Mouse (Mus musculus): ENCODE results near the gene Ear6. TPM values are rescaled to one million over a fixed set of nuclear protein-coding genes. Genes with fewer than 3 reads are reported as not detected.
"Not testable (repeated sequence)": the region's sequence is repeated elsewhere in the genome, so short reads cannot be mapped to it uniquely, and the experiment has no call there.

The Ear6 gene
- polyA plus RNA-seq (2015; fragmentation: Nextera tagmentation; extraction: Ambion mirVana), result not detected in 2 replicates

GRCm38 (mm10) chr14:51853399-51853798 lies at the start of gene Ear6:
TSS of gene Ear6 (plus strand) at chr14:51853699.
- H3K4me2 ChIP-seq (replicated peaks), result no peak within 1 kb of the TSS
- no peaks in the 10 kb centered on the region for H3K27me3 ChIP-seq
- H3K27ac ChIP-seq, result no peak within 1 kb of the TSS
- no peaks in the 10 kb centered on the region for H3K9me3 ChIP-seq
- H3K9ac ChIP-seq (replicated peaks), result no peak within 1 kb of the TSS
- H3K4me1 ChIP-seq (replicated peaks), result no peaks in the 10 kb centered on the region
- H3K36me3 ChIP-seq, result no peaks in the 10 kb centered on the region
- ATAC-seq, result no peak
- H3K4me3 ChIP-seq (replicated peaks), result no peak within 1 kb of the TSS

GRCm38 (mm10) chr14:51826625-51827024 lies 26.9 kb upstream of the Ear6 start:
- no peak overlapping the region for H3K4me3 ChIP-seq (replicated peaks)
- no peaks in the 10 kb centered on the region for H3K9me3 ChIP-seq
- H3K4me2 ChIP-seq (replicated peaks), result no peak overlapping the region
- 79% methylated on average over 1 of the region's 1 CpGs for WGBS
- H3K36me3 ChIP-seq, result no peaks in the 10 kb centered on the region
- no peaks in the 10 kb centered on the region for H3K4me1 ChIP-seq (replicated peaks)
- H3K27ac ChIP-seq, result no peak overlapping the region
- no peak overlapping the region for H3K9ac ChIP-seq (replicated peaks)
- H3K27me3 ChIP-seq, result no peaks in the 10 kb centered on the region
- ATAC-seq, result no peak

GRCm38 (mm10) chr14:51827842-51828241 lies 25.7 kb upstream of the Ear6 start:
- H3K9me3 ChIP-seq; H3K4me1 ChIP-seq (replicated peaks); H3K9ac ChIP-seq (replicated peaks); H3K4me3 ChIP-seq (replicated peaks); H3K27ac ChIP-seq; H3K4me2 ChIP-seq (replicated peaks); H3K27me3 ChIP-seq; H3K36me3 ChIP-seq; ATAC-seq: not testable (repeated sequence)
- 36% methylated on average over 5 of the region's 5 CpGs for WGBS

GRCm38 (mm10) chr14:51829188-51829587 lies 24.3 kb upstream of the Ear6 start:
- ATAC-seq, result no peak

GRCm38 (mm10) chr14:51838480-51838879 lies 15.0 kb upstream of the Ear6 start:
- H3K9me3 ChIP-seq; H3K4me1 ChIP-seq (replicated peaks); H3K36me3 ChIP-seq; H3K27ac ChIP-seq; H3K4me3 ChIP-seq (replicated peaks); H3K9ac ChIP-seq (replicated peaks); H3K4me2 ChIP-seq (replicated peaks); ATAC-seq; H3K27me3 ChIP-seq: not testable (repeated sequence)
- WGBS, result 17% methylated on average over 2 of the region's 2 CpGs

More at GRCm38 (mm10) chr14:51829188-51829587, 24.3 kb upstream of the Ear6 start:
- Histone ChIP-seq H3K4me2 (replicated peaks) (no peak overlapping the region), H3K36me3 (no peaks in the 10 kb centered on the region), H3K4me1 (replicated peaks) (no peaks in the 10 kb centered on the region), H3K9me3 (no peaks in the 10 kb centered on the region), H3K9ac (replicated peaks) (no peak overlapping the region), H3K4me3 (replicated peaks) (no peak overlapping the region), H3K27me3 (no peaks in the 10 kb centered on the region), H3K27ac (no peak overlapping the region)
- WGBS, result 86% methylated on average over 6 of the region's 6 CpGs

- no peak overlapping the region for H3K9ac ChIP-seq (replicated peaks)
- no peak overlapping the region for H3K4me2 ChIP-seq (replicated peaks)
- H3K4me3 ChIP-seq (replicated peaks), result no peak overlapping the region
- no peaks in the 10 kb centered on the region for H3K27me3 ChIP-seq
- no peaks in the 10 kb centered on the region for H3K9me3 ChIP-seq
- H3K4me1 ChIP-seq (replicated peaks), result no peaks in the 10 kb centered on the region
- WGBS, result 54% methylated on average over 1 of the region's 1 CpGs
- no peak overlapping the region for H3K27ac ChIP-seq
- H3K36me3 ChIP-seq, result no peaks in the 10 kb centered on the region
- no peak for ATAC-seq
These were observed 11.2 kb upstream of the Ear6 start for GRCm38 (mm10) chr14:51842250-51842649.

GRCm38 (mm10) chr14:51842781-51843180 lies 10.7 kb upstream of the Ear6 start:
- 84% methylated on average over 2 of the region's 2 CpGs for WGBS
- no peak overlapping the region for H3K27ac ChIP-seq
- no peaks in the 10 kb centered on the region for H3K9me3 ChIP-seq
- H3K4me1 ChIP-seq (replicated peaks), result no peaks in the 10 kb centered on the region
- ATAC-seq, result no peak
- H3K4me3 ChIP-seq (replicated peaks), result no peak overlapping the region
- no peak overlapping the region for H3K9ac ChIP-seq (replicated peaks)
- H3K36me3 ChIP-seq, result no peaks in the 10 kb centered on the region
- H3K4me2 ChIP-seq (replicated peaks), result no peak overlapping the region
- no peaks in the 10 kb centered on the region for H3K27me3 ChIP-seq

GRCm38 (mm10) chr14:51843882-51844281 lies 9.6 kb upstream of the Ear6 start:
- Histone ChIP-seq H3K4me3 (replicated peaks) (no peak overlapping the region), H3K9ac (replicated peaks) (no peak overlapping the region), H3K9me3 (no peaks in the 10 kb centered on the region), H3K4me2 (replicated peaks) (no peak overlapping the region), H3K4me1 (replicated peaks) (no peaks in the 10 kb centered on the region), H3K36me3 (no peaks in the 10 kb centered on the region), H3K27me3 (no peaks in the 10 kb centered on the region), H3K27ac (no peak overlapping the region)
- ATAC-seq, result no peak

- ATAC-seq, result no peak
- Histone ChIP-seq H3K9ac (replicated peaks) (no peak overlapping the region), H3K27me3 (no peaks in the 10 kb centered on the region), H3K36me3 (no peaks in the 10 kb centered on the region), H3K4me2 (replicated peaks) (no peak overlapping the region), H3K4me1 (replicated peaks) (no peaks in the 10 kb centered on the region), H3K9me3 (no peaks in the 10 kb centered on the region), H3K4me3 (replicated peaks) (no peak overlapping the region), H3K27ac (no peak overlapping the region)
- 80% methylated on average over 3 of the region's 3 CpGs for WGBS
These were observed 6.9 kb upstream of the Ear6 start for GRCm38 (mm10) chr14:51846566-51846965.

GRCm38 (mm10) chr14:51851006-51851405 lies 2.5 kb upstream of the Ear6 start:
- H3K9me3 ChIP-seq; H3K4me3 ChIP-seq (replicated peaks); H3K4me2 ChIP-seq (replicated peaks); H3K4me1 ChIP-seq (replicated peaks); H3K27me3 ChIP-seq; H3K36me3 ChIP-seq; H3K27ac ChIP-seq; H3K9ac ChIP-seq (replicated peaks): not testable (repeated sequence)
- 0 out of 2 replicates have a peak, but pooled peaks have one; percentile 40 for ATAC-seq
- WGBS, result 51% methylated on average over 3 of the region's 3 CpGs

- not testable (repeated sequence) for H3K27me3 ChIP-seq; H3K9me3 ChIP-seq; H3K4me1 ChIP-seq (replicated peaks); H3K27ac ChIP-seq; H3K4me3 ChIP-seq (replicated peaks); H3K36me3 ChIP-seq; ATAC-seq; H3K9ac ChIP-seq (replicated peaks); H3K4me2 ChIP-seq (replicated peaks)
- WGBS, result 88% methylated on average over 7 of the region's 7 CpGs
These were observed 1.8 kb downstream of the Ear6 start for GRCm38 (mm10) chr14:51855280-51855679.

- H3K4me3 ChIP-seq (replicated peaks); H3K27ac ChIP-seq; H3K36me3 ChIP-seq; H3K9ac ChIP-seq (replicated peaks); H3K9me3 ChIP-seq; H3K27me3 ChIP-seq; H3K4me2 ChIP-seq (replicated peaks); ATAC-seq; H3K4me1 ChIP-seq (replicated peaks): not testable (repeated sequence)
- WGBS, result 6% methylated on average over 1 of the region's 1 CpGs
These were observed 10.1 kb downstream of the Ear6 start for GRCm38 (mm10) chr14:51863603-51864002.

GRCm38 (mm10) chr14:51870756-51871155 lies 17.3 kb downstream of the Ear6 start:
- H3K27me3 ChIP-seq, result no peaks in the 10 kb centered on the region
- no peak overlapping the region for H3K9ac ChIP-seq (replicated peaks)
- no peaks in the 10 kb centered on the region for H3K9me3 ChIP-seq
- no peak overlapping the region for H3K27ac ChIP-seq
- WGBS, result 77% methylated on average over 2 of the region's 2 CpGs
- ATAC-seq, result no peak
- H3K4me3 ChIP-seq (replicated peaks), result no peak overlapping the region
- no peaks in the 10 kb centered on the region for H3K36me3 ChIP-seq
- no peak overlapping the region for H3K4me2 ChIP-seq (replicated peaks)
- H3K4me1 ChIP-seq (replicated peaks), result no peaks in the 10 kb centered on the region

All from midbrain, embryonic 13.5 days (tissue).